10 mouse cellular contexts compared by ENCODE assay signal in the genomic region with DNA sequence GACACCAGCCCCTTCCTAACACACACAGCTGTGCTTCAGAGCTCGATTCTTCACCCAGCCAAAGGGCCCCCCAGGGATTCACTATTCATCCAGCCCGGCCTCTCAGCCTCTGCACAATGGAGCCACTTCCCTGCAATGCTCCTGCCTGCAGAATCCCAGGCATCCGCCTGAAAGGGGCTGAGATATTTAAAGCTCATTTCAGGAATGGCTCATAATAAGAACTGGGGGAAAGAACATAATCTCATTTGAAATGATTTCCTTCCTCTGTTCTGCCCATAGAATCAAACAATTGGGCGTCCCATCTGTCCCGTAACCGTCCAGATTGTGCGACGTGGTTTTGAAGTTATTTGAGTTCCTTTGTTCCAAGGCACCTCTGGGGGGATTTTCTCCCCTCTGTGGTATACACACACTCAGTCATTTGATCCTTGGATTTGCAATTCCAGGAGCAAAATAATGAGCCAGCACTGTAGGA. TPM values are rescaled to one million over a fixed set of nuclear protein-coding genes. Genes with fewer than 3 reads are reported as not detected.
A peak's percentile ranks its signal among the peaks of the same experiment; 100 is the strongest.
DNase-seq lines count a peak whose midpoint lies in the region; ATAC-seq lines count a peak whose summit lies in the region.
"Had no signal": no experiment of that assay in that cellular context is flagged by ENCODE, and none has a peak within 500 bp of the region (broad histone marks: within the 10 kb centered on the region; RNA-seq: fewer than 3 reads in every experiment).

No protein-coding gene starts in this region.

- peak overlapping the region; percentile 22; the same call in 1 of the 2 replicates for H3K4me2 ChIP-seq in forebrain, embryonic 16.5 days (ENCODE audit: low read length)
- H3K4me2 ChIP-seq in hindbrain, embryonic 15.5 days = peak overlapping the region; percentile 7; the same call in 1 of the 2 replicates
- no peak overlapping the region for H3K4me2 ChIP-seq in neural tube, embryonic 15.5 days
- H3K4me2 ChIP-seq: intestine, embryonic 15.5 days had no signal

- no peaks in the 10 kb centered on the region for H3K36me3 ChIP-seq in forebrain, embryonic 16.5 days (ENCODE audit: control insufficient read depth, insufficient read depth)
- H3K36me3 ChIP-seq in hindbrain, embryonic 15.5 days = no peaks in the 10 kb centered on the region
- no peaks in the 10 kb centered on the region for H3K36me3 ChIP-seq in neural tube, embryonic 15.5 days
- H3K36me3 ChIP-seq: intestine, embryonic 15.5 days had no signal

- peak; percentile 16 to 41 for DNase-seq in kidney, postnatal 25 days
- DNase-seq in kidney, adult 18-20 months = no peak
- DNase-seq in ovary, postnatal 36 days (ENCODE audit: low spot score) = no peak
- DNase-seq in adrenal gland, postnatal 36 days = no peak
- DNase-seq: cerebellum, postnatal 25 days had no signal

- 0 out of 2 replicates have a peak overlapping the region, but pooled peaks have one; percentile 22 for H3K9ac ChIP-seq in forebrain, embryonic 16.5 days (replicated peaks; ENCODE audit: low read depth, low read length)
- H3K9ac ChIP-seq in hindbrain, embryonic 15.5 days = no peak overlapping the region
- H3K9ac ChIP-seq in neural tube, embryonic 15.5 days (replicated peaks) = no peak overlapping the region
- H3K9ac ChIP-seq: intestine, embryonic 15.5 days had no signal

- H3K27ac ChIP-seq in forebrain, embryonic 16.5 days (ENCODE audit: low read length) = peak overlapping the region; percentile 46
- H3K27ac ChIP-seq in hindbrain, embryonic 15.5 days (replicated peaks) = peak overlapping the region; percentile 48
- peak overlapping the region; percentile 56; the same call in 1 of the 2 replicates for H3K27ac ChIP-seq in neural tube, embryonic 15.5 days (replicated peaks)
- H3K27ac ChIP-seq: intestine, embryonic 15.5 days had no signal

- no peak overlapping the region for H3K4me3 ChIP-seq in forebrain, embryonic 16.5 days (replicated peaks; ENCODE audit: low read length)
- no peak overlapping the region for H3K4me3 ChIP-seq in hindbrain, embryonic 15.5 days
- no peak overlapping the region for H3K4me3 ChIP-seq in neural tube, embryonic 15.5 days (replicated peaks)
- H3K4me3 ChIP-seq: intestine, embryonic 15.5 days had no signal

- peaks cover 5% of the 10 kb centered on the region for H3K9me3 ChIP-seq in forebrain, embryonic 16.5 days (ENCODE audit: control insufficient read depth, low read length)
- no peaks in the 10 kb centered on the region for H3K9me3 ChIP-seq in hindbrain, embryonic 15.5 days
- no peaks in the 10 kb centered on the region for H3K9me3 ChIP-seq in neural tube, embryonic 15.5 days (replicated peaks)
- H3K9me3 ChIP-seq: intestine, embryonic 15.5 days had no signal

- peaks cover 15% of the 10 kb centered on the region for H3K4me1 ChIP-seq in forebrain, embryonic 16.5 days (replicated peaks; ENCODE audit: control insufficient read depth, insufficient read depth, low read length)
- peaks cover 10% of the 10 kb centered on the region for H3K4me1 ChIP-seq in hindbrain, embryonic 15.5 days (replicated peaks)
- H3K4me1 ChIP-seq in neural tube, embryonic 15.5 days = peaks cover 14% of the 10 kb centered on the region
- H3K4me1 ChIP-seq: intestine, embryonic 15.5 days had no signal

- H3K27me3 ChIP-seq in forebrain, embryonic 16.5 days (replicated peaks; ENCODE audit: control insufficient read depth, insufficient read depth, low read length) = peaks cover 10% of the 10 kb centered on the region; the same call in 1 of the 2 replicates
- peaks cover 3% of the 10 kb centered on the region; the same call in 1 of the 2 replicates for H3K27me3 ChIP-seq in hindbrain, embryonic 15.5 days
- H3K27me3 ChIP-seq in neural tube, embryonic 15.5 days (replicated peaks) = no peaks in the 10 kb centered on the region
- H3K27me3 ChIP-seq: intestine, embryonic 15.5 days had no signal

- under 1% methylated on average over 8 of the region's 8 CpGs for WGBS in forebrain, embryonic 16.5 days
- WGBS in hindbrain, embryonic 15.5 days = 6% methylated on average over 8 of the region's 8 CpGs
- 10% methylated on average over 8 of the region's 8 CpGs for WGBS in neural tube, embryonic 15.5 days

- peak; percentile 94 for ATAC-seq in forebrain, embryonic 16.5 days
- peak; percentile 73 for ATAC-seq in hindbrain, embryonic 15.5 days (ENCODE audit: low FRiP score, low read depth)
- ATAC-seq in neural tube, embryonic 15.5 days (ENCODE audit: low FRiP score) = peak; percentile 54; the same call in 1 of the 2 replicates
- ATAC-seq in cerebellum, adult (ENCODE audit: insufficient number of reproducible peaks, low FRiP score, low TSS enrichment) = no peak
- ATAC-seq: intestine, embryonic 15.5 days had no signal

RNA-seq across cellular contexts. Expression of a gene that starts 48.4 kb away (rescaled TPM):
- polyA plus RNA-seq in forebrain, embryonic 16.5 days (2015; fragmentation: Nextera tagmentation; extraction: Ambion mirVana) = 0.51 and 0.82 TPM in 2 replicates
- 1.3 and 1.4 TPM in 2 replicates for polyA plus RNA-seq in hindbrain, embryonic 15.5 days (2015; fragmentation: Nextera tagmentation; extraction: Ambion mirVana)
- polyA plus RNA-seq in neural tube, embryonic 15.5 days (2015; fragmentation: Nextera tagmentation; extraction: Ambion mirVana) = 1.3 and 3.2 TPM in 2 replicates
- total RNA-seq in adrenal gland, postnatal 36 days (2021) = 10 to 100 TPM; 29.2 to 61.5 TPM

Comparison
In these comparisons a context has a peak if more than half of its experiments do, and no peak if none do; other contexts are left out.
1. DNase-seq: peak in kidney, postnatal 25 days (2 of 2); none in kidney, adult 18-20 months (single experiment), ovary, postnatal 36 days (single experiment) and adrenal gland, postnatal 36 days (0 of 2).
2. Peak in every context shown above with its lines, with median percentiles within 50 percentile points of each other: H3K27ac ChIP-seq.